ENCODE assay signal across 8 mouse cellular contexts in the genomic region with DNA sequence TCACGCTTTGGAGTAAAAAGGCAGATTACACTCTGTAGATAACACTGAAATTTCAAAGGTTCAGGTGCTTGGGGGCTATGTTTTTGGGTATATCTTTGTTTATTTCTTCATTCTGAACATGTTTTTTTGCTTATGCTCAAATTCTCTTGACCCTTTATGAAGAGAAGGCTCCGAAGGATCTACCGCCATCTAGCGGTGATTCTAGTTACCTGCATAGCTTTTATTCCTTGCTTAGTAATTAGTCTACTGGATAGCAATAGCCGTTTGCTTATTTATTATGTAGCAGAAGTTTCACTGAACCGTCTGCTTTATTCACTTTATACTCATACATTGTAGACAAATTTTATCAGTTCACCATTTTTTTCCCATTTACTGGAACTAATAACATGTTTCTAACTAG.
A peak's percentile ranks its signal among the peaks of the same experiment; 100 is the strongest.
DNase-seq lines count a peak whose midpoint lies in the region; ATAC-seq lines count a peak whose summit lies in the region.

No protein-coding gene starts in this region.

- H3K4me1 ChIP-seq in neural tube, embryonic 11.5 days (ENCODE audit: control insufficient read depth, insufficient read depth, low read length): no peaks in the 10 kb centered on the region
- H3K4me1 ChIP-seq in hindbrain, embryonic 15.5 days (replicated peaks): no peaks in the 10 kb centered on the region
- H3K4me1 ChIP-seq in neural tube, embryonic 12.5 days: no peaks in the 10 kb centered on the region

- DNase-seq in neural tube, embryonic 11.5 days (ENCODE audit: low spot score): peak; percentile 24
- DNase-seq in neural tube, embryonic 10.5 days (ENCODE audit: extremely low spot score, low spot score): no peak
- peak; percentile 71 for DNase-seq in R1 (ENCODE audit: low read depth, low spot score)
- peak; percentile 39 for DNase-seq in embryo, embryonic 9.5 days (ENCODE audit: extremely low spot score)
- peak; percentile 39 to 77 for DNase-seq in left cerebral cortex, postnatal 25 days (ENCODE audit: low spot score in 2 of 2)
- no peak for DNase-seq in gastrocnemius, adult 8-10 months (ENCODE audit: low spot score in 2 of 2)

- H3K27me3 ChIP-seq in neural tube, embryonic 11.5 days (ENCODE audit: control insufficient read depth, insufficient read depth, low read length): no peaks in the 10 kb centered on the region
- H3K27me3 ChIP-seq in hindbrain, embryonic 15.5 days: no peaks in the 10 kb centered on the region
- no peaks in the 10 kb centered on the region for H3K27me3 ChIP-seq in neural tube, embryonic 12.5 days (replicated peaks)

- H3K9ac ChIP-seq in neural tube, embryonic 11.5 days (ENCODE audit: low read length): no peak overlapping the region
- no peak overlapping the region for H3K9ac ChIP-seq in hindbrain, embryonic 15.5 days
- H3K9ac ChIP-seq in neural tube, embryonic 12.5 days: no peak overlapping the region

- H3K4me2 ChIP-seq in neural tube, embryonic 11.5 days (ENCODE audit: low read depth): no peak overlapping the region
- no peak overlapping the region for H3K4me2 ChIP-seq in hindbrain, embryonic 15.5 days
- no peak overlapping the region for H3K4me2 ChIP-seq in neural tube, embryonic 12.5 days (replicated peaks)

- ATAC-seq in neural tube, embryonic 11.5 days (ENCODE audit: insufficient read depth, low FRiP score, low TSS enrichment): no peak
- peak; percentile 59; the same call in 1 of the 2 replicates for ATAC-seq in hindbrain, embryonic 15.5 days (ENCODE audit: low FRiP score, low read depth)
- ATAC-seq in neural tube, embryonic 12.5 days (ENCODE audit: low FRiP score, low read depth): 0 out of 2 replicates have a peak, but pooled peaks have one; percentile 33

- intact Hi-C loops in left cerebral cortex, postnatal 25 days (cut with DNase I): loop anchor here (2.0 to 10.0 kb wide), 3 partner anchors 106 to 943 kb away; no protein-coding TSS in a partner anchor

- H3K9me3 ChIP-seq in neural tube, embryonic 11.5 days (ENCODE audit: control insufficient read depth, low read length): no peaks in the 10 kb centered on the region
- no peaks in the 10 kb centered on the region for H3K9me3 ChIP-seq in hindbrain, embryonic 15.5 days
- H3K9me3 ChIP-seq in neural tube, embryonic 12.5 days: no peaks in the 10 kb centered on the region

- H3K36me3 ChIP-seq in neural tube, embryonic 11.5 days (ENCODE audit: control insufficient read depth, insufficient read depth, low read length): no peaks in the 10 kb centered on the region
- H3K36me3 ChIP-seq in hindbrain, embryonic 15.5 days: no peaks in the 10 kb centered on the region
- no peaks in the 10 kb centered on the region for H3K36me3 ChIP-seq in neural tube, embryonic 12.5 days

- no peak overlapping the region for H3K4me3 ChIP-seq in neural tube, embryonic 11.5 days (ENCODE audit: low read depth, low read length)
- no peak overlapping the region for H3K4me3 ChIP-seq in hindbrain, embryonic 15.5 days
- no peak overlapping the region for H3K4me3 ChIP-seq in neural tube, embryonic 12.5 days

- 26% methylated on average over 6 of the region's 6 CpGs for WGBS in neural tube, embryonic 11.5 days
- 21% methylated on average over 6 of the region's 6 CpGs for WGBS in hindbrain, embryonic 15.5 days
- WGBS in neural tube, embryonic 12.5 days: 20% methylated on average over 6 of the region's 6 CpGs

- H3K27ac ChIP-seq in neural tube, embryonic 11.5 days (ENCODE audit: low read depth, low read length): no peak overlapping the region
- no peak overlapping the region for H3K27ac ChIP-seq in hindbrain, embryonic 15.5 days (replicated peaks)
- no peak overlapping the region for H3K27ac ChIP-seq in neural tube, embryonic 12.5 days

Comparison
In these comparisons a context has a peak if more than half of its experiments do, and no peak if none do; other contexts are left out.
1. DNase-seq: peak in neural tube, embryonic 11.5 days (single experiment), R1 (single experiment), embryo, embryonic 9.5 days (single experiment) and left cerebral cortex, postnatal 25 days (2 of 2); none in neural tube, embryonic 10.5 days (single experiment) and gastrocnemius, adult 8-10 months (0 of 2).